Mouse (Mus musculus): ENCODE data around the gene Cd22. TPM values are rescaled to one million over a fixed set of nuclear protein-coding genes. Genes with fewer than 3 reads are reported as not detected.

Gene Cd22
- polyA plus RNA-seq (2012; ENCODE audit: low replicate concordance), result 11.3 and 33.3 TPM in 2 replicates

DNA sequence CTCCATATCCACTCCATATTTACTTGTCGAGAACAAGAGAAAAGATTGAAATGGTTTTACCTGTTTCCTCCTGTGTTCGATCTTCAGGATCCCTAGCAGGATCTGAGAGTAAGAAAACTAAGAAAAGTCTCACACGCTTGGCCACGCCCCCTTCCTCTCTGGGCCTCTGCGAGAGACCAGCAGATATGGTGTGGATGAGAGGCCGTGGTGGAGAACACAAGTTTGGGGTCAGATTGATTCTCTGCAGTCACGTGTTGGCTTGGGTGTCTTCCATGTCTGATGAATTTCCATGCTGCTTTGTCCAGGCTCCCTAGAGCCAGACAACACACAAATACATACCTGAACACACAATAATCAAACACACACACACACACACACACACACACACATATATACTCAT lies at the start of gene Cd22:
Gene Cd22, minus strand, starts transcription at position 167 of the 400 bp plus-strand sequence.

DNA sequence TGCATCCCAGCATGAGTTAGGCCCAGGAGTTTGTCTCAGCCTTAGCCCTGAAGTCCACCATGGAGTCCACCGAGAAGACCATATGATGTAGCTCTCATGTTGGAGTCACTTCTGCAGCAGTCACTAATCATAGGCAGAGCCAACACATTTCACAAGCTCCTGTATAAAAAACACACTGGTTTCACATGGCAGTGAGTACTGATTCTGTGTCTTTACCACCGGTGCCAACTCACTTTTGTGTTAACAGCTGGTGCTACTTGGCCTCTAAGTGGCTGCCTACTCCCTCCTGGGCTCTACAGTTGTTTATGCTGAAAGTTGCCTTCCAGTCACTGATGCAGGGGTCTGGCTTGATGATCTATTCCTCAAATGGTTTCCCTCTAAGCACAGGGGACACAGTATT lies 44.4 kb upstream of the Cd22 start, which contains the start of gene Hamp2:
Gene Hamp2, minus strand, starts transcription at position 101 of the 400 bp plus-strand sequence.

DNA sequence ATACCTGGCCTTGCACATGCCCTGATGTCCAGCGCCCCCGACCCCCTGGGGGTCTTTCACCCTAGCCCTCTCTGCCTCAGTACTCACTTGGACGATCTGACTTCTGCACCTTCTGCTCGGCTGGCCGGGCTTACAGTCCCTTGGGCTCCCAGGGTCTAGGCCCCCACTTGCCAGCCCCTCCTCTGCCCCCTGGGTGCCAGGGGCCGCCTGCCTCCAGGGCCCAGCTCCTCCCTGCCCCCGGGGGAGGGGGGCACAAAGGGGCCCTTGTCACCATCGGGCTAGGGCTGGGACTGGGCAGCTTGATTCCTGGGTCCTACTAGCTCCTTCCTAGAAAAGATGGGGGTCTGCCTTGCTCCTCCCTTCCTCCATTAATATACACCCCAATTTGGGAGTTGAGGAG lies 34.6 kb upstream of the Cd22 start, which contains the start of gene Mag:
Gene Mag, minus strand, starts transcription at position 142 of the 400 bp plus-strand sequence.

DNA sequence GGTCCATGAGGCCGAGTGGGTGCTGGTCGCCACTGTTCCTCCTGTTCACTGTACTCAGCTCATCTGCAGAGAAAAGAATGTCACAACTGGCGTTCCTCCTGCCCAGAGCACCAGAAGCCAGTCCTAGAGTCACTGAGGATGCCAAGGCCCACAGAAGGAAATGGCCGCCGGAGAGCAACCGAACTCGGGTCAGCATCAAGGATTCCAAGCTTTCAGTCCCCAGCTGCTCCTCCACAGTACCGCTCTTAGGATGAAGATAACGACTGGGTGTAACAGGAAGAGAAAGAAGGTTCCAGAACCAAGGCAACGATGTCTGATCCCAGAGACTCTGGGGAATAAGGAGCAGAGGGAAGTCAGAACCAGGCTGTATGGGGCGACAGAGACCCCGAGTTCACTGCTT lies 18.7 kb downstream of the Cd22 start, which contains the start of gene Ffar1:
Gene Ffar1, minus strand, starts transcription at position 101 of the 400 bp plus-strand sequence.

DNA sequence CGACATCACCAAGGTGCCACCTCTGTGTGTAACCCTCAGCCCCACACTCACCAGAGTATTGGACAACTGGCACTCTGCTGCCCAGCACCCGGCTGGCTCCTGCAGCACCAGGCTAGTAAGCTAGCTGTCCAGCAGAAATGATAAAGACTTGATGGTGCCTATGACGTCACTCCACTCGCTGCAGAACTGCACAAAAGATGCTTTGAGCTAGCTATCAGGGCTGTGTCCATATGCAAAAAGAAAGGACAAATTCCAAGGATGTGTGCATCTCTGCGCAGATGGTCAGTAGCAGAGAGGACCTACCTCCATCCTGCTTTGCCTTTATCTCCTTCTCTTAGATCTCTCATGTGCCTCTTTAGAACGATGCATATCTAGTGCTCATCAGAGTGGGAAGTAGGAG lies 24.1 kb downstream of the Cd22 start, which contains the start of gene Ffar3:
Gene Ffar3, minus strand, starts transcription at position 101 of the 400 bp plus-strand sequence.

DNA sequence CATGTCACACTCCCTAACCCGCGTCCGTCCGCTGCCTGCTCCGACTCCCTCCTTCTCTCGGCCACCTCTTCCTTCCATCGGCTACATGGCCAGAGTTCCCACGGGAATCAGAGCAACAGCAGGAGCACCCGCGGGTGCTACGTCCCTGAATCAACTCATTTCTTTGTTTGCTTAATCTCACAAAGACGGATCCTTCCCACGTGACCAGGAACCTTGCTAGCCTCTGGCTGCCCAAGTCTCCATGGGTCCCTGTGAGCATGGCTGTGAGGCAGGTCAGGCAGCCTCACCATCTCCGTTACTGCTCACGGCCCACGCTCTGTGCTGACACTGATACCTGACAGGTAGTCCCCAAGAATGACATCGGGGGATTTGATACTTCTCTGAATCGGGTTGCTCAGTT lies 56.5 kb downstream of the Cd22 start, which contains the start of gene Ffar2:
Gene Ffar2, minus strand, starts transcription at position 101 of the 400 bp plus-strand sequence.

Other genes starting within 250 kb of the Cd22 start
- gene Etv2, start 244.5 kb downstream of the Cd22 start, polyA plus RNA-seq (2012; ENCODE audit: low replicate concordance), result 0.35 TPM in 1 of 2 replicates, not detected in the other
- 329 and 344 TPM in 2 replicates for gene Rbm42, start 230.0 kb downstream of the Cd22 start, polyA plus RNA-seq (2012; ENCODE audit: low replicate concordance)
- gene Haus5, start 215.3 kb downstream of the Cd22 start, polyA plus RNA-seq (2012; ENCODE audit: low replicate concordance), result 7.2 and 44.1 TPM in 2 replicates
- not detected in 2 replicates for gene Pmis2, start 208.7 kb downstream of the Cd22 start, polyA plus RNA-seq (2012; ENCODE audit: low replicate concordance)
- not detected in 2 replicates for gene 2200002J24Rik, start 181.4 kb downstream of the Cd22 start, polyA plus RNA-seq (2012; ENCODE audit: low replicate concordance)
- gene Atp4a, start 168.1 kb downstream of the Cd22 start, polyA plus RNA-seq (2012; ENCODE audit: low replicate concordance), result 0.20 TPM in 1 of 2 replicates, not detected in the other
- 134 and 143 TPM in 2 replicates for gene Tmem147, start 150.8 kb downstream of the Cd22 start, polyA plus RNA-seq (2012; ENCODE audit: low replicate concordance)
- not detected in 2 replicates for gene Gapdhs, start 136.7 kb downstream of the Cd22 start, polyA plus RNA-seq (2012; ENCODE audit: low replicate concordance)
- gene Sbsn, start 128.9 kb downstream of the Cd22 start, polyA plus RNA-seq (2012; ENCODE audit: low replicate concordance), result 0.48 TPM in 1 of 2 replicates, not detected in the other
- gene Dmkn, start 116.6 kb downstream of the Cd22 start, polyA plus RNA-seq (2012; ENCODE audit: low replicate concordance), result not detected in 2 replicates
- gene Krtdap, start 92.4 kb downstream of the Cd22 start, polyA plus RNA-seq (2012; ENCODE audit: low replicate concordance), result not detected in 2 replicates
- gene Ffar2, start 56.6 kb downstream of the Cd22 start, polyA plus RNA-seq (2012; ENCODE audit: low replicate concordance), result 0.46 and 5.5 TPM in 2 replicates
- gene Ffar3, start 24.2 kb downstream of the Cd22 start, polyA plus RNA-seq (2012; ENCODE audit: low replicate concordance), result not detected in 2 replicates
- 3.9 and 5.1 TPM in 2 replicates for gene Ffar1, start 18.8 kb downstream of the Cd22 start, polyA plus RNA-seq (2012; ENCODE audit: low replicate concordance)
- 0.84 and 1.1 TPM in 2 replicates for gene Mag, start 34.5 kb upstream of the Cd22 start, polyA plus RNA-seq (2012; ENCODE audit: low replicate concordance)
- gene Hamp2, start 44.3 kb upstream of the Cd22 start, polyA plus RNA-seq (2012; ENCODE audit: low replicate concordance), result not detected in 2 replicates
- not detected in 2 replicates for gene Hamp, start 63.7 kb upstream of the Cd22 start, polyA plus RNA-seq (2012; ENCODE audit: low replicate concordance)
- 142 TPM in 2 replicates for gene Usf2, start 76.5 kb upstream of the Cd22 start, polyA plus RNA-seq (2012; ENCODE audit: low replicate concordance)
- 0.94 and 1.5 TPM in 2 replicates for gene Lsr, start 93.1 kb upstream of the Cd22 start, polyA plus RNA-seq (2012; ENCODE audit: low replicate concordance)
- gene Fam187b, start 93.4 kb upstream of the Cd22 start, polyA plus RNA-seq (2012; ENCODE audit: low replicate concordance), result 0.07 TPM in 1 of 2 replicates, not detected in the other
- 153 and 186 TPM in 2 replicates for gene Fxyd5, start 162.1 kb upstream of the Cd22 start, polyA plus RNA-seq (2012; ENCODE audit: low replicate concordance)
- not detected in 2 replicates for gene Fxyd7, start 171.1 kb upstream of the Cd22 start, polyA plus RNA-seq (2012; ENCODE audit: low replicate concordance)
- 6.3 and 19.0 TPM in 2 replicates for gene Fxyd1, start 176.9 kb upstream of the Cd22 start, polyA plus RNA-seq (2012; ENCODE audit: low replicate concordance)
- 0.14 TPM in 1 of 2 replicates, not detected in the other for gene Lgi4, start 179.0 kb upstream of the Cd22 start, polyA plus RNA-seq (2012; ENCODE audit: low replicate concordance)
- gene Fxyd3, start 196.4 kb upstream of the Cd22 start, polyA plus RNA-seq (2012; ENCODE audit: low replicate concordance), result not detected in 2 replicates
- gene Hpn, start 234.9 kb upstream of the Cd22 start, polyA plus RNA-seq (2012; ENCODE audit: low replicate concordance), result 33.5 and 120 TPM in 2 replicates
- gene Scn1b, start 246.7 kb upstream of the Cd22 start, polyA plus RNA-seq (2012; ENCODE audit: low replicate concordance), result 11.9 and 13.5 TPM in 2 replicates